Mouse (Mus musculus) midbrain, embryonic 16.5 days (tissue): ENCODE results near the gene Trim65. TPM values are rescaled to one million over a fixed set of nuclear protein-coding genes. Genes with fewer than 3 reads are reported as not detected.

Experiments used
- ATAC-seq: fragments of 200-750 bp; cut with Nextera tagmentation; 2 replicates; pipeline ENCODE4 v1.8.0; 2017; ENCODE audit warnings: moderate TSS enrichment
- H3K27ac ChIP-seq: fragments of 300-500 bp; sonication (generic); 2 replicates; pipeline ENCODE4 v1.5.1; 2014; ENCODE audit warnings: mild to moderate bottlenecking, low read length, mixed read lengths
- H3K27me3 ChIP-seq: fragments of 300-500 bp; sonication (generic); 2 replicates; pipeline ENCODE4 v1.6.1; 2014; ENCODE audit warnings: low read depth, low read length, mixed read lengths; ENCODE audit not compliant: control insufficient read depth, insufficient read depth
- H3K36me3 ChIP-seq: fragments of 300-500 bp; sonication (generic); 2 replicates; pipeline ENCODE4 v1.6.1; 2014; ENCODE audit warnings: mild to moderate bottlenecking, low read length, moderate library complexity, mixed read lengths; ENCODE audit not compliant: control insufficient read depth, insufficient read depth
- H3K4me1 ChIP-seq: fragments of 300-500 bp; sonication (generic); 2 replicates; pipeline ENCODE4 v1.6.1; 2014; ENCODE audit warnings: mild to moderate bottlenecking, low read length, mixed read lengths; ENCODE audit not compliant: control insufficient read depth, insufficient read depth
- H3K4me2 ChIP-seq: fragments of 300-500 bp; sonication (generic); 2 replicates; pipeline ENCODE4 v1.6.1; 2014; ENCODE audit warnings: mild to moderate bottlenecking, low read length, mixed read lengths
- H3K4me3 ChIP-seq: fragments of 300-500 bp; sonication (generic); 2 replicates; pipeline ENCODE4 v1.5.1; 2014; ENCODE audit warnings: low read depth, mild to moderate bottlenecking, low read length, moderate library complexity, mixed read lengths
- H3K9ac ChIP-seq: fragments of 300-500 bp; sonication (generic); 2 replicates; pipeline ENCODE4 v1.6.1; 2014; ENCODE audit warnings: low read depth, low read length, mixed read lengths
- H3K9me3 ChIP-seq: fragments of 300-500 bp; sonication (generic); replicated peaks from 2 replicates; pipeline ENCODE4 v1.6.1; 2014; ENCODE audit warnings: mild to moderate bottlenecking, low read length, mixed read lengths; ENCODE audit not compliant: control insufficient read depth, poor library complexity, severe bottlenecking
- WGBS: fragments of 180-500 bp; shearing (Covaris S2); extraction: QIAGEN DNeasy Blood & Tissue Kit; methylation state at CpG from one replicate; pipeline ENCODE4 v1.1.7; 2014; 5-methylcytosine and 5-hydroxymethylcytosine counted together
- polyA plus RNA-seq: library from polyadenylated mRNA; unstranded; fragments of >200 nt; fragmentation: Nextera tagmentation; extraction: Ambion mirVana; gene quantifications from 2 replicates; pipeline ENCODE4 v1.2.1, GENCODE M21; 2015

Gene Trim65
- polyA plus RNA-seq, 1 experiment from 2014 or later, result 2.2 TPM

GRCm38 (mm10) chr11:116078221-116078620, 52.7 kb downstream of the Trim65 start:
- WGBS, result 5% methylated on average over 16 of the region's 16 CpGs
- peak overlapping the region; percentile 13; the same call in 1 of the 2 replicates for H3K4me3 ChIP-seq
- peak overlapping the region; percentile 60 for H3K9ac ChIP-seq
- peaks cover 11% of the 10 kb centered on the region; the same call in 1 of the 2 replicates for H3K36me3 ChIP-seq
- H3K4me2 ChIP-seq, result peak overlapping the region; percentile 47
- ATAC-seq, result no peak
- H3K27me3 ChIP-seq, result no peaks in the 10 kb centered on the region
- H3K9me3 ChIP-seq, result no peaks in the 10 kb centered on the region
- H3K4me1 ChIP-seq, result no peaks in the 10 kb centered on the region
- no peak overlapping the region for H3K27ac ChIP-seq

- peak within 1 kb of the TSS; percentile 60 for H3K9ac ChIP-seq
- no peaks in the 10 kb centered on the region for H3K4me1 ChIP-seq
- no peak within 1 kb of the TSS for H3K27ac ChIP-seq
- no peak for ATAC-seq
- H3K4me3 ChIP-seq, result peak within 1 kb of the TSS; percentile 13; the same call in 1 of the 2 replicates
- H3K9me3 ChIP-seq, result no peaks in the 10 kb centered on the region
- H3K4me2 ChIP-seq, result peak within 1 kb of the TSS; percentile 47
- H3K36me3 ChIP-seq, result peaks cover 11% of the 10 kb centered on the region; the same call in 1 of the 2 replicates
- 69% methylated on average over 22 of the region's 22 CpGs for WGBS
- H3K27me3 ChIP-seq, result no peaks in the 10 kb centered on the region
Measured at GRCm38 (mm10) chr11:116077446-116078204, 53.3 kb downstream of the Trim65 start, which contains the start of gene Unc13d. TSS of gene Unc13d (minus strand) at chr11:116077961.

- no peaks in the 10 kb centered on the region for H3K9me3 ChIP-seq
- no peaks in the 10 kb centered on the region for H3K4me1 ChIP-seq
- 91% methylated on average over 7 of the region's 7 CpGs for WGBS
- no peak overlapping the region for H3K27ac ChIP-seq
- no peak overlapping the region for H3K4me3 ChIP-seq
- no peaks in the 10 kb centered on the region for H3K27me3 ChIP-seq
- no peak overlapping the region for H3K4me2 ChIP-seq
- H3K9ac ChIP-seq, result no peak overlapping the region
- peaks cover 9% of the 10 kb centered on the region; the same call in 1 of the 2 replicates for H3K36me3 ChIP-seq
- no peak for ATAC-seq
Measured at GRCm38 (mm10) chr11:116076836-116077235, 54.1 kb downstream of the Trim65 start.

GRCm38 (mm10) chr11:116076266-116076540, 54.7 kb downstream of the Trim65 start:
- WGBS, result 62% methylated on average over 7 of the region's 7 CpGs
- ATAC-seq, result no peak

GRCm38 (mm10) chr11:116075539-116076265, 55.2 kb downstream of the Trim65 start:
- no peaks in the 10 kb centered on the region for H3K9me3 ChIP-seq
- no peak overlapping the region for H3K4me2 ChIP-seq
- no peaks in the 10 kb centered on the region for H3K4me1 ChIP-seq
- no peak overlapping the region for H3K9ac ChIP-seq
- H3K4me3 ChIP-seq, result no peak overlapping the region
- peaks cover 7% of the 10 kb centered on the region; the same call in 1 of the 2 replicates for H3K36me3 ChIP-seq
- ATAC-seq, result no peak
- H3K27ac ChIP-seq, result no peak overlapping the region
- 63% methylated on average over 20 of the region's 20 CpGs for WGBS
- H3K27me3 ChIP-seq, result no peaks in the 10 kb centered on the region

More at GRCm38 (mm10) chr11:116076266-116076540, 54.7 kb downstream of the Trim65 start:
- Histone ChIP-seq H3K4me2 (no peak overlapping the region), H3K27me3 (no peaks in the 10 kb centered on the region), H3K4me1 (no peaks in the 10 kb centered on the region), H3K36me3 (peaks cover 9% of the 10 kb centered on the region; the same call in 1 of the 2 replicates), H3K9me3 (no peaks in the 10 kb centered on the region), H3K9ac (no peak overlapping the region), H3K4me3 (no peak overlapping the region), H3K27ac (no peak overlapping the region)

- Histone ChIP-seq H3K4me2 (no peak overlapping the region), H3K27me3 (no peaks in the 10 kb centered on the region), H3K4me1 (no peaks in the 10 kb centered on the region), H3K27ac (no peak overlapping the region), H3K9ac (no peak overlapping the region), H3K9me3 (no peaks in the 10 kb centered on the region), H3K4me3 (no peak overlapping the region), H3K36me3 (peaks cover 5% of the 10 kb centered on the region; the same call in 1 of the 2 replicates)
- 69% methylated on average over 7 of the region's 7 CpGs for WGBS
- no peak for ATAC-seq
Measured at GRCm38 (mm10) chr11:116074436-116074991, 56.4 kb downstream of the Trim65 start.

GRCm38 (mm10) chr11:116072608-116073007, 58.3 kb downstream of the Trim65 start:
- Histone ChIP-seq H3K4me3 (no peak overlapping the region), H3K27me3 (no peaks in the 10 kb centered on the region), H3K9me3 (no peaks in the 10 kb centered on the region), H3K36me3 (no peaks in the 10 kb centered on the region), H3K9ac (no peak overlapping the region), H3K4me2 (no peak overlapping the region), H3K27ac (no peak overlapping the region), H3K4me1 (no peaks in the 10 kb centered on the region)
- no peak for ATAC-seq
- WGBS, result 87% methylated on average over 3 of the region's 3 CpGs
